Mouse (Mus musculus) thymus, postnatal 4 days (tissue): ENCODE results near the gene Cacna1h.

ENCODE experiments used
- DNase-seq: peaks from one replicate; pipeline ENCODE4 v3.0.0; 2021

Cacna1h gene

DNA sequence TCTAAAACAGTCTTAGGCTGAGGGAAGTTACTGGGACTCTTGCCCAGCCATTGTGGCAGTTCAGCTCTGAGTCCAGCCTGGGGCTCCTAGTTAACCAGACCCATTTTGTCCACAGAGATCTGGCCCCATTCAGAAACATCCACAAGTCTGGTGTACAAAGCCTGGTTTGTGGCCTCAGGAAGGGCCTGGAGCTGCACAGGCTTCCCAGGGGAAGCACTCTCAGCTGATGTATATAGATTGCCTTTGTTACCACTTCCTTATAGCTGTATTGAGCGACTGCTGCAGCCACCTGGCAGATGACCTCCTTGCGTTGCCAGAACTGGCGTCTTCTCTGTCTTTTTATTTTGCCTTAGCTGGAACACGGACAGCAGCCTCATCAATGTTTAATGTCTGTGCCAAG lies 11.5 kb upstream of the Cacna1h start:
- DNase-seq = no peak

DNA sequence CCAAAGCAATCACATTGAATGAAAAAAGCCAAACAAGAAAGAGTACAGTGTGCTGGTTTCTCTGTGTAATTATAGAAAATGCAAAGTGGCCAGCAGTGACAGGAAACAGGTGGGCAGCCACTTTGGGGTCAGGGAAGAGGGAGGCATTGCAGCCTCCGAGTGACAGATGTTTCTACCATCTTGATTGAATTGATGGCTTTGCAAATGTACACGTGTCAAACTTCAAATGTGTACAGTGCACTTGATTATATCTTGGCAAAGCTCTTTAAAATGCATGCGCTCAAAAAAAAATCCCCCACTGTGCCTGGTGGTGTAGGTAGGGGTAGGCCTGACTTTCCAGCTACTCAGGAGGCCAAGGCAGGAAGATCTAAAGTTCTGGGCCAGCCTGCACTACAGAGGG lies 9.3 kb upstream of the Cacna1h start:
- no peak for DNase-seq

DNA sequence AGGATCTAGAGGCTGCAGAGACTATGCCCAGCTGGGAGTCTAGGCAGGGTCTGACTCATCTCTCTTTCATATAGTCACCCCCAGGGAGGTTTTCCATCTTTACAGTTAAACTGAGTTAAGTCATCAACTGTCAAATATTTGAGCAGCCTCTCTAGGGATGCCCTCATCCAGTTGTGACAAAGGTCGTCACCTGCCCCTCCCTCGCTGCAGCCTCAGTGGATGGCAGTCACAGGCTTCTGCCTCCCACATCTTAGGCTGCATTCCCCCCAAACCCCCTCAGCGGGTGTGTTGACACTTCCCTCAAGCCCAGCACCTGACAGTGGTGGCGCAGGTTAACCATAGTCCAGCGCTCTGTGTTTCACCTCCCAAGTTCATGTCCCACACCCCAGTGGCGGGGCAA lies 7.8 kb upstream of the Cacna1h start:
- no peak for DNase-seq

DNA sequence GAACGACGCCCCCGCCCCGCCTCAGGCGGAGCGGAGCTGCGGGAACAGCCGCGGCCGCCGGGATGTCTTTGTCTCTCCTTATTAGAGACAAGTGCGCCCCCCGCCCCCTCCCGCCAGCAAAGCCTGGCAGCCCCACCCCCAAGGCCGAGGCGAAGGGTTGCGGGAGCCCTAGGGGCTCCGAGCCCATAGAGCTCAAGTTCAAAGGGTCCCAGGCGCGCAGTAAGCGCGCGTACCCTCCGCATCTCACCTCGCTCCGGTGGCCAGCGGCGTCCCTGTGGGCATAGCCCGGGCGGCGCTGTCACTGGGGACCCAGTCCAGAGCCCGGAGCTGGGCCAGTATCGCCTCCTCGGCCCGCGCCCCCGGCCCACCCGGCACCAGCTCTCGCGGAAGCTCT lies 363 bp downstream of the Cacna1h start:
- no peak for DNase-seq

DNA sequence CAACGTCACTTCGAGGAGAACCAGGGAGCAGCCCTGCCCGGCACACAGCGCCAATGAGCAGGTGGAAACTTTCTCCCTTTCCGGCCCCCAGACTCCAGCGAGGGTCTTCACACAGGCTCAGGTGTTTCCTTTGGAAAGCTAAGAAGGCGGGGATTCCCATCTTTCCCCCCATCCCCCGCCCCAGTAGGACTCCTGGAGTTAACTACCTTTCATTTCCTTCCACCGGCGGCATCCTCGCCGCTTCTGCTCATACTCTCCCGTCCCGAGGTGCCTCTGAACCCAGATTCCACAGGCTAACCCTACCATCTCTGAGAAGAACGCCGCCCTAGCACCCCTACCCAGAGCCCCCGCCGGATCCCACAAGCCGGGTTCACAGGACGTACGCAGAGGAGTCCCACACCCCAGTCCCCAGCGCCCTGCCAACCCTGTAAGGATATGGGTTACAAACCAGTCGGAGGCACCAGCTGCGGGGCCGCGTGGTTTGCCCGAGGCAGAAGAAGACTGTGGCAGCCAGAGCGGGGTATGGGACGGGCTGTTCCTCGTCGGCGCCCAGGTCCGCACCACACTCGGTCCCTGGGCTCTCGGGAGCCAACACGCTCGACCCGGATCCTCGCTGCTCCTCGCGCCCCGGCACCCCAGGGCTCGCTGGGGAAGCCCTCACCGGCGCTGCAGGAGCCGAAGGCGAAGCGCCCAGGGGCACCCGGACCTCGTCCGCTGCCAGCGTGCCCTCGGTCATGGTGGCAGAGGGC lies 976 bp downstream of the Cacna1h start:
- DNase-seq = peak; percentile 30

DNA sequence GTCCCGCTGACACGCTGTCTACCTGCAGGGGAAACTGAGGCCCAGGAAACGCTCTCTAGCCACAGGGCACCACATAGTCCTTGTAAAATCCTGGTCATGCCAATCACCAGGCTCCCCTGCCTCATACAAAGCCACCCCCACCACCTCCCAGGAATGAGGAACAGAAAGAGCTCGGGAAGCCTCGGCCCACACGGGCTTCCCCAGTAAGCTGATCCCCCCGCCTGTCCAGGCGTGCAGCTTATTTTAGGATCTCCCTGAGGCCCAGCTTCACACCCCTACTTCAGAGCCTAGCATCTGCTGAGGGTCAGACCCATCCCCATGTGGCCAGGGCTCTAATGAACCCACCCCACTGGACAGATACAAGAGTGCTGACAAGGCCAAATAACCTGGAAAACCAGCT lies 3.0 kb downstream of the Cacna1h start:
- DNase-seq = no peak

DNA sequence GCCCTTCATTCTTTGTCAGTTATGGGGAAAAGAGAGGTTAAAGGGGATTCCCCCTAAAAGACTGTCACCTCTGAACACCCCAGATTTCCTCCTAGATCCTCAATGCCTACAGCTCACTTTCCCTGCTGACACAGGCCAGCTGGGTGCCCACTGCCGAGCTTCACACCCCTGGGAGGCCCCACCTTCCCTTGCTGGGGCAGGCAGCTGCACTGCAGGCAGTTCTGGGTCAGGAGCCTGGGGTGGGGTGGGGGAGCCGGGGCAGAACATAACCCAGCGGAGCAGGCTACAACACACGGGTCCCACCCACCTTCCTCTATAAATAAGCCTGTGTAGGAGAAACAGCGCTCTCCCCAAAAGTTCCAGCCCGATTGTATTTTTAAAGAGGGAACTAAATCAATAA lies 3.7 kb downstream of the Cacna1h start:
- DNase-seq = no peak

DNA sequence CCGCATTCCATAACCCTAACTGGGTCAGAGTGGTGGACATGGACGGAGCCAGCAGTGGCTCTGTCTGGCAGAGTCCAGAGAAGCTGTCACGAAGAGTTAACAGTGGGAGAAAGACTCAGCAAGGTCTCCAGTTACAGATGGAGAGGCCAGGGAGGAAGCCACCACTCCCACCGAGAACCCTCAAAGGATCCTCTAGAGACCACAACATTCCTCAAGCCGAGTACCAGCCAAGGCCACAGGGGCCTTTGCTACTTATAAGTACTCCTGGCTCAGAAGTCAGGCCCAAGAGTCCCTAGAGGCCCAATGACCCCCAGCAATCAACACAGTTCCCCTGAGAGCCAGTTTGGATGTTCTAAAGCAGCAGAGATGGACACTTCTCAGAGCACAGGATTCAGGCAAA lies 4.3 kb downstream of the Cacna1h start:
- DNase-seq = no peak

DNA sequence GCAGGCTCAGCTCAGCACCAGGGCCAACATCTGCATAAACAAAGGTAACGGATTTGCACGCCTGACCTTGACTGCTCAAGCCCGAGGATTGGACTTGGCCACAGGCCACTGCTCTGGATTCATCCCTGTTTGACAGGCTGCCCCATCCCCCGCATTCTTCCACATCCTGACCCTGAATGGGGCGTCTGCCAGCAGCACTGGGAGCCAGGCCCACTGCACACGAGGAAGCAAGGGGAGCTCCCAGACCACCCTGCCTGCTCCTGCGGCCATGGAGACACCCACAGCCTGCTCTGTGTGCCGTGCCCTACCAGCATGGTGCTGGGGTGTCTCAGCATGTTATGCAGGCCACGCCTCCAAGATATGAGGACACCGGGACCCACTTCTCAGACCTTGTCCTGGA lies 6.1 kb downstream of the Cacna1h start:
- no peak for DNase-seq

DNA sequence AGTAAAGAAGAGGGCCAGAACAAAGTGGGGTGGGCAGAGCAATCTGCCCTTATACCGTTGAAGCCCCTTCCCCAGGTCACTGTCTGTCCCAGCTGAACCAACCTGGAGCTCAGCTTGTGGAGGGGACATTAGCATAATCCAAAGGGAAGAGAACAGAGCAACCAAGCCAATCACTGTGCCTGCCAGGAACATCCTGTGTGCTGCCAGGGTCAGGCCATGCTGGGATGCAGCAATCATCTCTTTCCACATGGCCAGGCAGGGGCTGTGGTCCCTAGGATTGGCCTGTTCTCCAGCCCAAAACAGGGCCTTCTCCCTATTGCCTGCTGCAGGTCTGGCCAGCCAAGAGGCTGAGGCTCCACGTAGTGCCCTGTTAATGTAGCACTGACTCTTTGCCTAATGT lies 7.6 kb downstream of the Cacna1h start:
- DNase-seq = no peak

DNA sequence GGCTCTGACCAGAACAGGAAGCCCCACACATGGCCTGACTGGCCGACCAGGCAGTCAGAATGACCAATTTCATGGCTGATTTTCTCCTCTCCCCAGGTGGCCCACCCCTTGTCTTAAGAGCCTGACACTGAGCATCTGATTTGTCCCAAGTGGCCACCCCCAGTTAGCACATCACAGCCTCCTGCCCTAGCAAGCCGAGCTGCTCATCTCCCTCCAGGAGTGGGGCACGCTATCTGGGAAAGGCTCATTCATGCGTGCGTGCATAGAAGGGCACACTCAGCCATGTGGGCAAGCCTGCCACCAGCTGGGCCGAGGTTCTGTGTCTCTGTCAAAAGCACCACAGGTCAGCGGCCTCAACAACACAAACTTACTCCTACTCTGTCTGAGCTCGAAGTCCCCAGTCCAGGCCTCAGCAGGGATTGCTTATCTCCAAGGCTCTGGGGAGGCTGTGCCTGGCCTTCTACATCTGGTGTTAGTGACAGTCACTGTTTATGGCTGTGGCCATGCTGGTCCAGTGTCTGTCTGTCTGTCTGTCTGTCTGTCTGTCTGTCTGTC lies 9.0 kb downstream of the Cacna1h start:
- DNase-seq = no peak

DNA sequence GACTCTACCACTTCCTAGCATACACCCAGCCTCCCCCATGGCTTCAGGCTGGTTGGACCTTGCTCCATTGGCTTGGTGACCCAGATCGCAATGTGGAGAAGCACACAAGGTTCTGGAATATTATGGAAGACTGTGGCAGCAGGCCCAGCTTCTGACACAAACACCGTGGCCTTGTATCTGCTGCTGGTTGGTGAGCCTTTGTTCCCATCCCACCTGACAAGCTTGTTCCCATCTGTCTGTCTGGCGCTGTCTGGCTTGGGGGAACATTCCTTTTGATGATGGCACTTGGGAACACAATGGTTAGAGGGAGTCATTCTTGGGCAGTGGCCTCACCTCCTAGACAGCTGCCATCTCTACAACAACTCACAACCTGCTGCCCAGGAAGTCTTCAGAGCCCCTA lies 12.6 kb downstream of the Cacna1h start:
- DNase-seq = no peak

DNA sequence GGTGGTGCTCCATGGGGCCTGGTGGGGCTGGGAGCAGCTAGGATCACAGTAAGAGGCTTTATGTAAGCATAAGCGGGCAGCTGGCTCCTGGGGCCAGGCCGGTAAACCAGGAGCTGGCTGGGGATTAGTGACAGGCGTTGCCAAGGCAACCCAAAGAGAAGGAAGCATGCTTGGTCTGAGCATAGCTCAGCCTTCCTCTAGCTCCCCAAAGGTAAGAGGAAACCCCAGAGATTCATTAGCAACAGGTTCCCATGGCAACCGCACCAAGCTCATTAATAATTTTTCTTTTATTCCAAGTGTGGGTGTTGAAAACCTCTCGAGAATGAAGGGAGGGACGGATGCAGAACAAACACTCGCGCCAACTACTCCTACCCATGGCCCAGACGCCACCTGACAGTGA lies 14.7 kb downstream of the Cacna1h start:
- no peak for DNase-seq

DNA sequence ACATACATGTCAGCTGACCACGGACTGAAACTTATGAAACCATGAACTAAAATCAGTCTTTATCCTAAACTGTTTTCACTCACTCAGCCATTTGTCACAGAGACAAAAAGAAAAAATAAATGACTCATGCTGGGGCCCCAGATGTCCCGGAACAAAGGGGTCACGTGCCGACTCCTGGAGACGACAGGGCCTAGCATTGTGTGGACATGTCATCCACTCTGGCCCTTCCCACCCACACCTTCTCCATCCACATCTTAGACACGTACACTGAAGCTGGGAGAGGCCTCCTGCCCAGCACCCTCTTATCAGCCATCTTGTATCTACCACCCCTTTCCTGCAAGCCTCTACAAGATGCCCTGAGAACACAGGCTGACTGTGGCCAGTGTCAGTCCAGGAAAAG lies 15.6 kb downstream of the Cacna1h start:
- no peak for DNase-seq

DNA sequence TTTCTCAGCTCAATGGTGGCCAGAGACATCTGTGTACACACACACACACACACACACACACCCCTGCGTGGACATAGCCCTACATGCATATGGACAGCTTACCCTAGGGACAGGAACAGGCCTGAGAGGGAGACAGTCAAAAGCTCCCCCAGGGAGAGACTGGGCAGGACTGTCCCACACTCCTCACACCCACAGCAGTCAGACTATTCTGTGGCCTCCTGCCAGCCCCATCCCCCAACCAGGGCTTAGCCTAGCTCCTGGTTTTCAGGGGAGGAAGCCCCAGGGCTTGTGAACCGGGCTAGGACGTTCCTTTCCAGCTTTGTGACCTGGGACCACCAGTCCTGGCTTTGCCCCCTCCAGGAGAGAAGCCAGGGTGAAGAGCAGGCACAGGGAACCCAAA lies 17.4 kb downstream of the Cacna1h start:
- no peak for DNase-seq

DNA sequence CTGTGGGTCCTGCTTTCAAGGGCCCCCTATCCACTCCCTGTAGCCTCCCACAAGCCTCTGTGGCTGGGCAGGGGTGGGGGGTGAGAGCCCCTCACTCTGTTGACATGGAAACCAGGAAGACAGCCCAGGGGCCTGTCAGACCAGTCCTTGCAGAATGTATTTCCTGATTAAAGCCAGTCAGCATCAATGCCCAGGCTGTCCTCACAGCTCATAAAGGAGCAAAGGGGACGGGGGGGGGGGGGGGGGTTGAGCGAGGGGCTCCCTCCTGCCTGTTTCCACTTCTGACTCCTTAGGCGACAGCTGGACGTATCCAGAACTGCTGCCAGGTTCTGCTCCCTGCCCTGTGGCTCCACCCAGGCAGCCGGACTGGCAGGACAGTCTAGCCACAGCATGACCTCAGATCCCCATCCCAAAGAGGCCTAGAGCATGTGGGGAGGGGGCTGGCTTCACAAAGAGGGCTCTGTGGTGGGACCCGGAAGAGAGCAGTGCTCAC lies 18.1 kb downstream of the Cacna1h start:
- DNase-seq = no peak

DNA sequence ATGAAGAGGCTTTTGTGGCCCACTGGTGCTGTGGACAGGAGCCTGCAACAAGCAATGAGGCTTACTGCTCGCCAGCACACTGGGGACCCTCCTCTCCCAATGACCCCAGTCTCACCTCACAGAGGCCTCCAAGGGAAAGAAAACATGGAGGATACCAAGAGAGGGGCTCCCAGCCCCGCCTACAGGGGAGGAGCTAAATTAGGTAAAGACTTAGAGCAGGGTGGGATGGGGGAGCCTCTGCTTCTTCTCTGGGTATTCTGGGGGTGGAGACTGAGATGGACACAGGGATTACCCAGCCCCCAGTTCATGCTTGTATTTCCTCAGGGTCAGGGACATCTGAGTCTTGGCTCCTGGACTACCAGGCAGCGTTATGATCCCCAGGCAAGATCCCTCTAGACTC lies 18.7 kb downstream of the Cacna1h start:
- no peak for DNase-seq

DNA sequence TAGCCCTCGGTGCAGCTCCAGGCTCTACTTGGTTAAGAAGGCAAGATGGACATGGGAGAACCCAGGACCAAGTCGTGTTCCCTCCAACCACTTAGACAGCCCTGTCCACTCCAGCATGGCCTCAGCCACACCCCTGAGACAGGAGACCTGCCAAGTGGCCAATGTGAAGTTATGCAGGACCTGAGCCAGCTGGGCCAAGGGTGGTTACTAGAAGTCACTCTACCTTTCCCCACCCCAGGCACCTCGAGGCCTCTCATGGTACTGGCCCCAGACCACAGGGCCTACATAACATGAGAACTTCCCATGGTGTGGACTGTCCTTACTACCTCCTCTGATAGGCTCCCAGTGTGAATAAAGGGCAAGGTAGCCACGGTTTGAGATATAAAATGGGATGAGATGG lies 19.4 kb downstream of the Cacna1h start:
- no peak for DNase-seq

DNA sequence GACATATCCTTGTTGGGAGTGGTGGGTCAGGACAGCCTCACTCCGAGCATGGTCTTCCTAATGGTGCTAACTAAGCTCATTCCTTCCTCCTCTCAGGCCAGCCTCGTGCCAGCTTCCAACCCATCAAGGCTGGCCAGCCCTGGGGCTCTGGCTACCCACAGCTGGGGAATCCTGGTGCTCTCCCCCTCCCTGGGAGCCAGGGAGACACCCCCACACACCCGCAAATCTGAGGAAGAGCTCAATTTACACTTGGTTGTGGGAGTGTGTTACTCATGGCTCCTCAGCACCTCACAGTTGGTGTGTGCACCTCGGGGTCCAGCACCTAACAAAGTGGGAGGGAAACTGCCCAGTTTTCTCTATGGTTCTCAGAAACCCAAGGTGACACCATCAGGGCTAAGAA lies 22.3 kb downstream of the Cacna1h start:
- no peak for DNase-seq

DNA sequence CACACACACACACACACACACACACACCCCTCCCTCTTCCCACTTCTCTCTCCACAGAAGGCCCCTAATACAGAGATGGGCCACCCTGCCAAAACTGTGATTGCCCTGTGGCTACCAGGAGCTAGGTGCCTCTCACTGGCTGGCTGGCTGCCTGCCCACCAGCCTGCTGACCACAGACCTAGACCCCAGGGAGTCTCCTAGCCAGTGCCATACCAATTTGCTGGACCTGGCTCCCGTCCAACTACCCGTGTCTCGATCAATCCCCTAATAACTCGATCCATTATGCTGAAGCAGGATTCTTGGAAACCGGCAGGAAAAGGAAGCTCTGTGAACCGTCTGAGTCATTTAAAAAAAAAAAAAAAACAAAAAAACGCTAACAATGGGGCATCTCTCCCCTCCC lies 22.8 kb downstream of the Cacna1h start:
- DNase-seq = no peak

DNA sequence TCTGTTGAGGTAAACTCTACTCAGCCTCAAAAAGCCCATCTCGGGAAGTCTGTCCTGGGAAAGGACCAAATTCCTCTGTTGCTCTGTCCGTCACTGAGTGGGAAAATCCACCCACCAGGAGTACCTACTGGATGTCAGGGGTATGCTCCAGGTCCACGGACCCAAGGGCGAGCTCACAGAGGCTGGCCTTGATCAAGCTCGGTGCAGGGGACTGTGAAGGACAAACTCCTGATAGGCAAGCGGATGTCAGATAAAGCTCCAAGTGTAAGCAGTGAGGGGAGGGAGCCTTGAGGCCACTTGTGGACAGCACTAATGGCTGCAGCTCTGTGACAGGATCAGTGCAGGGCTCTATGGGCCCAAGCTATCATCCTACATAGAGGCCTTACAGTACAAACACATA lies 23.4 kb downstream of the Cacna1h start:
- no peak for DNase-seq

DNA sequence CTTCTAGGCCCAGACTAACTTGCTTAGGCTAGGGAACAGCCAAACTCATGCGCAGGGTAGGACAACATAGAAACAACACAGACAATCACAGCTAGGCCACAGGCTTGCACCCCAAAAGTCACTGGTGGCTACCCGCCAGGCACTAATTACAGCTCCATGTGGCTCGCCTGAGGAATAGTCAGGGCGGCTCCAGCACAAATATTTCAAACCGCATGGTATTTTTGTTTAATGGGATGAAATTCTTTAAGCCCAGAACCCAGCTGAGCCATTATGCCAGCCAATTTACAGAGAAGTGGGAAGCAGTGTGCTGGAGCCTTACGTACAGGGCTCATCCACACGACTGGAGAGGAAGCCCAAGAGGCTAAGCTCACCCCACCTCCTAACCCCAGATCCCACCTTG lies 24.0 kb downstream of the Cacna1h start:
- DNase-seq = no peak

DNA sequence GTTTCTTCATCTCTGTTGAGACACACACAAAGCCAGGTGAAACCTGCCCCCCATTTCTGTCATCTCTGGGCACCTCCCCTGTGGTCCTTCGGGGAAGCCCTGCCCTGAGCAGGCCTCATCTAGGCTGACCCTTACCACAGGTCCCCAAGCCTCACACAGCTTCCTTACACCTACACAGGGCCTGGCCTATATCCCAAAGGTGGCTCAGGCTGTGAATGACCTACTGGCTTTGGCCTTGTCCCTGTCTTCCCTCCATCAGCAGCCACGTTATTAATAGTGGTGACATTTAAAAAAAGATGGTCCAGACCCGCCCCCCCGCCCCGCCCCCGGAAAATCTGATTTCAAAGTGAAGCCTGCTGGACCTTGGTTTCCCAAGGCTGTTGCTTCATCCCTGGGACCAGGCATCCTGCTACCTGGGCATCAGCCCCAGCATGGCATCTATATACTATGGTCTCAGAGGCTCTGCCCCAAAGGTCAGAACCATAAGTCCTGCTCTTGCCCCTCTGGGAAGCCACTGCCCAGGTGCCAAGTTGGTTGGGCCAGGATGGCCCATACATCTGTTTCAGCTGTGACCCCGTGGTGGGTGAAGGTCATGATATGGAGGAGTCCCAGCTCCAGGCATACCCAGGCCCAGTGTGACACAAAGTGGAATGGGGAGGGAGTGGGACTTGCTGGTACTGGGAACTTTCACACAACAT lies 25.1 kb downstream of the Cacna1h start:
- no peak for DNase-seq

DNA sequence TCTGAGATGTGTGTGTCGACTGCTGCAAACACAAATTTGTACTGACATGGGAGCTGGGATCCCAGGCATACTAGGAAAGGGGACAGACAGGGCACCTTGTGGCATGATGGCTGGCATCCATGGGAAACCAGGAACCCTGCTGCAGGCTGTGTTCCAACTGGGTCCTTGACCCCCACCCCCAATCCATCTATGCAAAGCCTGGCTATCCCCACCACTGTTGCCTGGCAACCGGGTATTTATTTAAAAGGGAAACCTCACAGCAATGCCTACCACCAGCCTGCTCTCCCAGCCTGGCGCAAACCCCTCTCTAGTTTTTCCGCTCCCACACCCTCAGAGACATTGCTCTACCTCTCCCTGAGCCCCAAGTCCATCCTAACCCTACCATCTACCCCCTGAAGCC lies 26.2 kb downstream of the Cacna1h start:
- no peak for DNase-seq
